Mouse (Mus musculus) stomach, embryonic 14.5 days (tissue): ENCODE results near the gene Pold1. TPM values are rescaled to one million over a fixed set of nuclear protein-coding genes. Genes with fewer than 3 reads are reported as not detected.

Experiments used
- ATAC-seq: fragments of 200-750 bp; cut with Nextera tagmentation; 2 replicates; pipeline ENCODE4 v1.8.0; 2017; ENCODE audit warnings: low read depth, moderate TSS enrichment; ENCODE audit not compliant: insufficient number of reproducible peaks, insufficient read depth, low FRiP score
- H3K27ac ChIP-seq: fragments of 300-500 bp; sonication (generic); 2 replicates; pipeline ENCODE4 v1.5.1; 2014; ENCODE audit warnings: mild to moderate bottlenecking, low read length, moderate library complexity, mixed read lengths
- H3K27me3 ChIP-seq: fragments of 300-500 bp; sonication (generic); 2 replicates; pipeline ENCODE4 v1.6.1; 2014; ENCODE audit warnings: low read length, control low read depth, mixed read lengths; ENCODE audit not compliant: control insufficient read depth, insufficient read depth
- H3K36me3 ChIP-seq: fragments of 300-500 bp; sonication (generic); 2 replicates; pipeline ENCODE4 v1.6.1; 2014; ENCODE audit warnings: mild to moderate bottlenecking, control low read depth, low read length, moderate library complexity, mixed read lengths; ENCODE audit not compliant: control insufficient read depth, insufficient read depth
- H3K4me1 ChIP-seq: fragments of 300-500 bp; sonication (generic); 2 replicates; pipeline ENCODE4 v1.6.1; 2014; ENCODE audit warnings: low read length, control low read depth, mixed read lengths; ENCODE audit not compliant: control insufficient read depth, insufficient read depth
- H3K4me2 ChIP-seq: fragments of 300-500 bp; sonication (generic); replicated peaks from 2 replicates; pipeline ENCODE4 v1.6.1; 2014; ENCODE audit warnings: low read depth, low read length, control low read depth
- H3K4me3 ChIP-seq: fragments of 300-500 bp; sonication (generic); 2 replicates; pipeline ENCODE4 v1.5.1; 2014; ENCODE audit warnings: low read depth, low read length, control low read depth
- H3K9ac ChIP-seq: fragments of 300-500 bp; sonication (generic); replicated peaks from 2 replicates; pipeline ENCODE4 v1.6.1; 2014; ENCODE audit warnings: low read depth, mild to moderate bottlenecking, control low read depth, low read length, moderate library complexity, mixed read lengths
- H3K9me3 ChIP-seq: fragments of 300-500 bp; sonication (generic); 2 replicates; pipeline ENCODE4 v1.6.1; 2016; ENCODE audit warnings: low read depth, low read length, control low read depth; ENCODE audit not compliant: control insufficient read depth
- WGBS: fragments of 180-500 bp; shearing (Covaris S2); extraction: QIAGEN DNeasy Blood & Tissue Kit; methylation state at CpG from one replicate; pipeline ENCODE4 v1.1.7; 2014; 5-methylcytosine and 5-hydroxymethylcytosine counted together
- polyA plus RNA-seq: library from polyadenylated mRNA; unstranded; fragments of >200 nt; fragmentation: Nextera tagmentation; extraction: Ambion mirVana; gene quantifications from 2 replicates; pipeline ENCODE4 v1.2.1, GENCODE M21; 2014

The Pold1 gene
- polyA plus RNA-seq, 1 experiment from 2014 or later: 54.3 TPM

DNA sequence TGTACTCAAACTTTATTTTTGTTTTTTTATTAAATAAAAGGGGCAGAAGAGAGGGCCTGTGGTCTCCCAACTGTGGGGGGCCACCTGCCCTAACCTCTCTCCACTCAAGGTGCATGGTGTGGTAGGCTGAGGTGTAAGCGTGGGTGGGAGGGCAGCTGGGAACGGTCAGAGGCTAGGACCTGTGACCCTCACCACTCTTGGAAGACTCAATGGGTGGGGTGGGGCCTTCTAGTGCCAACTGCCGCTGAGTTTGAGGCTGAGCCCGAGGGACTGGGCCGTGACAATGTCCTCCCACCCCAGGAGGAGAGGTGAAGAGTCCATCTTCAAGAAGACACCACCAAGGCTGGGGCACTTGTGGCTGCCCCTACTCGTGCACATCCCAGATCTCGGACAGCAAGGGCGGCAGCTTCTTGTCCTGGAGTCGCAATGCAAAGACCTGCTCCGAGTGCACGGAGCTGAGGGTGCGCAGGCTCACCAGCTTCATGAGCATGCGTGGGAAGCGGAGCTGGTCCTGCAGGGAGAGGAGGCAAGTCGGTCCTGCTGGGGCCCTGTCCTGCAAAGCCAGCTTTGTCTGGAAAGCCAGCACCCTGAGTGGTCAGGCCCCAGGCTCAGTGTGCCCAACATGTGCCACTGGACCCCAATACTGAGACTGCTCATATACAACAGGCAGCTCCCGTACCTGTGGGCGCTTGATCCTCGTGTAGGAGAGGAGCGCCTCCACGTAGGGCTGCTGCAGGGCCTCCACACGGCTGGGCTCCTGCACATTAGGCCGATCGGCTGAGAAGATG is 1.2 kb upstream of the Pold1 start:
- peaks cover 27% of the 10 kb centered on the region for H3K36me3 ChIP-seq
- H3K4me3 ChIP-seq: no peak overlapping the region
- H3K9me3 ChIP-seq: peaks cover 3% of the 10 kb centered on the region; the same call in 1 of the 2 replicates
- peaks cover 16% of the 10 kb centered on the region for H3K4me1 ChIP-seq
- ATAC-seq: no peak
- 94% methylated on average over 23 of the region's 23 CpGs for WGBS
- H3K27me3 ChIP-seq: no peaks in the 10 kb centered on the region
- no peak overlapping the region for H3K9ac ChIP-seq
- H3K27ac ChIP-seq: no peak overlapping the region
- H3K4me2 ChIP-seq: no peak overlapping the region

DNA sequence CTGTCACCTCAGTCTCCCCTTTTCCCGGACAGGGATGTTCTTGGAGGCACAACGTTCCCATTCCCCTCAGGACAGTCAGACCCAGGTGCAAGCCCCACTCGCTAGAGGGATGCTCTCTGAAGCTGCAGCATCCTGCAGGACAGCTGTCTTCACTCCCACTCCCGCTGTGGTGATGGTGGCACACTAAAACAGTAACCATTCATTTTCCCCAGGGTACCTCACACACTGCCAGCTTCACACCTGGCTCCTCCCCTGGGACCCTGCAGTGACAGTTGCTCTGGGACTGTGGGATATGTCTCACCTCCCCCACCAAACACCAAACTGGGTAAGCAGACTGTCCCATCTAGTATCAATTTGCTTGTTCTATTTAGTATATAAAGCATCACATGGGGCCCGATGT is 924 bp downstream of the Pold1 start:
- peaks cover 3% of the 10 kb centered on the region; the same call in 1 of the 2 replicates for H3K9me3 ChIP-seq
- peak overlapping the region; percentile 87 for H3K4me2 ChIP-seq
- H3K4me1 ChIP-seq: peaks cover 13% of the 10 kb centered on the region
- no peak for ATAC-seq
- WGBS: 15% methylated on average over 5 of the region's 5 CpGs
- peaks cover 32% of the 10 kb centered on the region for H3K36me3 ChIP-seq
- H3K27me3 ChIP-seq: no peaks in the 10 kb centered on the region
- H3K27ac ChIP-seq: no peak overlapping the region
- H3K4me3 ChIP-seq: peak overlapping the region; percentile 64
- peak overlapping the region; percentile 63 for H3K9ac ChIP-seq

DNA sequence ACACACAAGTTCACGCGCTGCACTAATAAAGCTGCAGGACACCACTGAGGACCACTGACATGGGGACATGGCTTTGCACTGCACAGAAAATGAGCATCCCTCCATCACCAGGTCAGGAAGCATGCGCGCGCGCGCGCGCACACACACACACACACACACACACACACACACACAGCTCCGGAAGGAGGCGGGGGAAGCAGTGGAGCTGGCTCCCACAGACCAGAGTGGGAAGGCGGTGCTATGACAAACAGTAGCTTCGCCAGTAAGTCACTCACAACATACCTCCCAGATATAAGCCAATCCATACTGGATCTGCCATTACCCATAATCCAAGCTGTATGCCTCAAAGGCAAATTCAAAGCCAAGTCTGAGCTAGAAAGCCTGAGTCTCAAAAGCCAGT is 1.6 kb downstream of the Pold1 start:
- Histone ChIP-seq H3K4me3 (0 out of 2 replicates have a peak overlapping the region, but pooled peaks have one; percentile 64), H3K9me3 (peaks cover 3% of the 10 kb centered on the region; the same call in 1 of the 2 replicates), H3K36me3 (peaks cover 35% of the 10 kb centered on the region), H3K9ac (0 out of 2 replicates have a peak overlapping the region, but pooled peaks have one; percentile 63), H3K27me3 (no peaks in the 10 kb centered on the region), H3K4me1 (peaks cover 12% of the 10 kb centered on the region), H3K4me2 (peak overlapping the region; percentile 87; the same call in 1 of the 2 replicates), H3K27ac (no peak overlapping the region)
- ATAC-seq: no peak
- WGBS: 91% methylated on average over 13 of the region's 13 CpGs

DNA sequence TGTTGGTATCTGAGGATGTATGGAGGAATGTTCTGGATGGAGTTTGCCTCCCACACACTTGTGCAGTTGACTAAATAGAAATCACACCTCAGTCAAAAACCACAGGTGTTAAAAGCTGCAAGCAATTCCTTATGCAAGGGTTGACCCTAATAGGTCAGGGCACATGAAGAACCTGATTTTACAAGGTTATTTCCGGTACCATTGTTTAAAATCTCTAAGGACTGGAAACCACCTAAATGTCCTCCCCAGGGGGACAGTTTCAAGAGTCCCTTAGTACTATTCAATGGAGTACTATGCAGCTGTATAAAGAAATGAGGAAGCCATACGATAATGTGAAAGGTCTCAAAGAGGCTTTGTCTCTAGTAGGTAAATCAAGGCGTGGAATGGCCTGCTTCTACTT is 2.4 kb downstream of the Pold1 start:
- no peaks in the 10 kb centered on the region for H3K27me3 ChIP-seq
- H3K4me3 ChIP-seq: no peak overlapping the region
- H3K9ac ChIP-seq: no peak overlapping the region
- 98% methylated on average over 3 of the region's 3 CpGs for WGBS
- H3K4me2 ChIP-seq: no peak overlapping the region
- H3K9me3 ChIP-seq: peaks cover 3% of the 10 kb centered on the region; the same call in 1 of the 2 replicates
- ATAC-seq: no peak
- H3K4me1 ChIP-seq: peaks cover 12% of the 10 kb centered on the region
- H3K27ac ChIP-seq: no peak overlapping the region
- peaks cover 32% of the 10 kb centered on the region for H3K36me3 ChIP-seq

DNA sequence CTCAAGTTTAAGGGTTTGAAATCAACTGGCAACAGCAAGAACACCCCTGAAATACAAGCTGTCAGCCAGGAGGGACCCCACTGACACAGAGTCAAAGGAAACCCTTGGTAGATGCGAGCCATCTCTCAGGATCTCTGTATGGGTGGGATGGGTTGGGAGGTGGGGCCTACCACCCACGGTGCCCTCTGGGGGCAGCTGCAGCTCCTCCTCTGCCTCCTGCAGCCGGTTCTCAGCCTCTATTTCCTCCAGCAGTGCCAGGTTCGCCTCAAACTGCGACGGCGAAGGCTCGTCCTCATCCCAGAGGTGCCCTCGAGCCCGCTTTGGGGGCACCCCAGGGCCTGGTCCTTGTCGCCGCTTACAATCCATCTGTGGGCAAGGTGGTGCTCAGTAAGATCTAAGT is 5.6 kb downstream of the Pold1 start:
- peaks cover 36% of the 10 kb centered on the region for H3K36me3 ChIP-seq

DNA sequence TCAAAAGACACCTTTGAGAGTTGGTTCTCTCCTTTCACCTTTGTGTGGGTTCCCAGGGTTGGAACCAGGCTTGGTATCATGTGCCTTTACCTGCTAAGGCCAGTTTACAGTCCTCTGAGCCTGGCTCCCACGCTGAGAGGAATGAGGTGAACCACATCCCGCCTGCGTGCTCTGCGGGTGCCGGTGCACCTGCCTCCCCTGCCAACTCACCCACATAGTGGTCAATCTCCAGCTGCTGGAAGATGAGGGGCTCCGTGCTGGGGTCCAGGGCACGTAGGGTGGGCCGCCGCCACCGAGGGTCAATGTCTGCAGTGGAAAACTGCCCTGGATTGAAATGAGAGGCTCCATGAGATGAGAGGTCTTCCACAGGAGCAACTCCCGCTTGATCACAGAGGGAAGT is 6.1 kb downstream of the Pold1 start:
- Histone ChIP-seq H3K9ac (no peak overlapping the region), H3K36me3 (peaks cover 40% of the 10 kb centered on the region), H3K4me3 (no peak overlapping the region), H3K4me1 (peaks cover 6% of the 10 kb centered on the region), H3K27me3 (no peaks in the 10 kb centered on the region), H3K27ac (no peak overlapping the region), H3K4me2 (no peak overlapping the region), H3K9me3 (peaks cover 3% of the 10 kb centered on the region; the same call in 1 of the 2 replicates)
- no peak for ATAC-seq
- WGBS: 91% methylated on average over 11 of the region's 11 CpGs

More for the DNA sequence above, 5.6 kb downstream of the Pold1 start:
- H3K4me3 ChIP-seq: no peak overlapping the region
- 81% methylated on average over 12 of the region's 12 CpGs for WGBS
- peaks cover 12% of the 10 kb centered on the region for H3K4me1 ChIP-seq
- ATAC-seq: no peak
- no peak overlapping the region for H3K27ac ChIP-seq
- no peaks in the 10 kb centered on the region for H3K27me3 ChIP-seq
- H3K4me2 ChIP-seq: no peak overlapping the region
- no peak overlapping the region for H3K9ac ChIP-seq
- peaks cover 3% of the 10 kb centered on the region; the same call in 1 of the 2 replicates for H3K9me3 ChIP-seq

DNA sequence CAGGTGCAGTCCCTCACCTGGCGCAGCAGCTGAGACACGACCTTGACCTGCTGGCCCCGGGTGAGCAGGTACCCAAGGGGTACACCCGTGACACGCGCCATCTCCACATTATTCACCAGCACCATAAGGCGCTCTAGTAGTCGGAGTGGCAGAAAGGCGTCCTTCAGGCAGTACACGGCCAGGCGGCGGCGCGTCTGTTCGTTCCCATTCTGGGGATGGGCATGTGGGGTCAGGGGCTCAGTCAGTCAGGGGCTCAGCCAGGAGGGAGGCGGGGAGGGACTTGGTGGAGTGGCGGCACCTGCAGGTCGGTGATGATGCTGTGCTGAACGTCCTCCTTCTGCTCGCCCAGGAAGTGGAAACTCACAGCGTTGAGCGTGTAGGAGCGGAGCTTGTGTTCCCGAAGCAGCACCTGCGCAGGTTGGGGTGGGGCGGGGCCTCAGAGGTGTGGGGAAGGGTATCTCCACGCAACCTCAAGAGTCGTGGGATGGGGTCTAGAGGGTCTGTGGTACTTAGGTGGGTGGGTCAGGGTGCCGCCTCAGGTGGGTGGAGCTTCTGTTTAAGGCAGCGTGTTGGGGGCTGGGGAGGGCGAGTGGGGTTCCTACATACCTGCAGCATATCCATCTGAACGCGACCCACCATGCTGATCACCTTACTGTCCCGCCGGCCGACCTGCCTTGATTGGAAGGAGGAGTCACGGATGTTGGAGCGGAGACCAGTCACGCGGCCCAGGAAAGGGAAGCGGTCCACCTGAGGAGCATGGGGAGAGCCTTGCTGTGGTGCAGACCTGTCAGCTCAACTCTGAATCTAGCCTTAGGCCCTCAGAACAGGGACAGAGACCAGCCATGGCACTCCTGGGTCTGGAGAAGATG is 9.7 kb downstream of the Pold1 start:
- Histone ChIP-seq H3K27me3 (no peaks in the 10 kb centered on the region), H3K4me1 (no peaks in the 10 kb centered on the region), H3K27ac (no peak overlapping the region), H3K9me3 (no peaks in the 10 kb centered on the region), H3K4me2 (no peak overlapping the region), H3K9ac (no peak overlapping the region), H3K4me3 (no peak overlapping the region), H3K36me3 (peaks cover 57% of the 10 kb centered on the region)
- 91% methylated on average over 41 of the region's 41 CpGs for WGBS
- ATAC-seq: no peak

DNA sequence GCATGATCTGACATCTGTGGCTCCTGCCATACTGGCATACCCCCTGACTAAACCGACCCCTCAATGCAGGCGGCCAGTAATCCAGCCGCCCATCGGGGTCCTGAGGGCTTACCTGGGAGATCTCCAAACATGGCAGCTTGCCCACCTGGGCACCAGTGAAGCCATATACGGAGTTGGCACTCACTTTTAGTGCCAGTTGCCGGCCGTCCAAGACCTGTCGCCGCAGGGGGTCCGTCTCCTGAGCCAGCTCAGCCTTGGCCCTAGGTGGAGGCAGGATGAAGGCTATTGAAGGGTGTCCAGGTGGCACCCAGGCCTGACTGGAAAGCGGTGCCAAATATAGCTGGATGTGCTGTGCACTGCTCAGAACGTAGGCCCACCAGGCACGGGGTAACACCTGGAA is 11.2 kb downstream of the Pold1 start:
- no peak overlapping the region for H3K4me2 ChIP-seq
- H3K4me1 ChIP-seq: no peaks in the 10 kb centered on the region
- no peak overlapping the region for H3K9ac ChIP-seq
- H3K36me3 ChIP-seq: peaks cover 55% of the 10 kb centered on the region
- no peaks in the 10 kb centered on the region for H3K9me3 ChIP-seq
- ATAC-seq: no peak
- H3K27me3 ChIP-seq: no peaks in the 10 kb centered on the region
- H3K27ac ChIP-seq: no peak overlapping the region
- no peak overlapping the region for H3K4me3 ChIP-seq
- 91% methylated on average over 13 of the region's 13 CpGs for WGBS
